Comparison of ENCODE assay signal across 19 mouse cellular contexts in the genomic region with DNA sequence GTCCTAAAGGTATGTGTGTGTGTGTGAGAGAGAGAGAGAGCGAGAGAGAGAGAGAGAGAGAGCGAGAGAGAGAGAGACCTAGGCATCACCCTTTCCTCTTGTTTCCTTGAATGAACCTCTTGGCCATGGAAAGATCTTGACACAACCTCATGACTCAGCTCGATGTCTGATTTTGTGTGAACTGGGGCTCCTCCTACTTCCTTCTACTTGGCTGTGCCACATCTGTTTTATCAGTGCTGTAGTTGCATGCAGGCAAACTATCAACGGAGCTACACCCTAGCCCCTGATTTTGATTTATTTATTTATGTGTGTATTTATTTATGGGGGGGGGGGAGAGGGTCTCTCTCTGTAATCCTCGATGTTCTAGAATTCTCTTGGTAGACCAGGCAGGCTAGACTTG. TPM values are rescaled to one million over a fixed set of nuclear protein-coding genes. Genes with fewer than 3 reads are reported as not detected.
DNase-seq lines count a peak whose midpoint lies in the region; ATAC-seq and TF ChIP-seq lines count a peak whose summit lies in the region.
"Had no signal": no experiment of that assay in that cellular context is flagged by ENCODE, and none has a peak within 500 bp of the region (broad histone marks: within the 10 kb centered on the region; RNA-seq: fewer than 3 reads in every experiment).

No protein-coding gene starts in this region.

- no peak for TF ChIP-seq CTCF in liver, adult 2 months (IDR thresholded peaks at IDR 0.05; ENCODE audit: low read depth, low read length)
- TF ChIP-seq CTCF in bone marrow, adult 2 months (IDR thresholded peaks at IDR 0.05; ENCODE audit: control insufficient read depth, insufficient read depth, low read length) = no peak
- no peak for TF ChIP-seq CTCF in small intestine, adult 2 months (IDR thresholded peaks at IDR 0.05; ENCODE audit: extremely low read depth, insufficient read length, insufficient replicate concordance, low read depth, low read length)

- intact Hi-C loops in gastrocnemius, postnatal 36 days (cut with DNase I) = no loop called here

- no peaks in the 10 kb centered on the region for H3K27me3 ChIP-seq in liver, adult 2 months (ENCODE audit: control insufficient read depth, insufficient read depth, low read length)
- peaks cover 35% of the 10 kb centered on the region for H3K27me3 ChIP-seq in liver, embryonic 12.5 days (replicated peaks)
- no peaks in the 10 kb centered on the region; the same call in 1 of the 2 replicates for H3K27me3 ChIP-seq in intestine, embryonic 16.5 days (replicated peaks; ENCODE audit: control insufficient read depth, insufficient read depth, low read length)
- no peaks in the 10 kb centered on the region; the same call in 1 of the 2 replicates for H3K27me3 ChIP-seq in small intestine, adult 2 months (ENCODE audit: control insufficient read depth, insufficient read depth, low read length)

- 62% methylated on average over 5 of the region's 5 CpGs for WGBS in liver, adult 2 months
- WGBS in liver, embryonic 12.5 days (ENCODE audit: insufficient replicate concordance) = 41% methylated on average over 5 of the region's 5 CpGs
- 39% methylated on average over 5 of the region's 5 CpGs for WGBS in bone marrow, adult 2 months
- WGBS in intestine, embryonic 16.5 days = 68% methylated on average over 5 of the region's 5 CpGs
- WGBS in small intestine, adult 2 months = 43% methylated on average over 5 of the region's 5 CpGs

- H3K9me3 ChIP-seq in liver, embryonic 12.5 days (replicated peaks) = no peaks in the 10 kb centered on the region
- H3K9me3 ChIP-seq in intestine, embryonic 16.5 days (ENCODE audit: control insufficient read depth, low read length) = no peaks in the 10 kb centered on the region; the same call in 1 of the 2 replicates
- H3K9me3 ChIP-seq: embryonic facial prominence, embryonic 13.5 days; forebrain, embryonic 10.5 days; heart, embryonic 12.5 days; limb, embryonic 13.5 days; midbrain, embryonic 15.5 days had no signal

- no peak overlapping the region for H3K9ac ChIP-seq in liver, adult 2 months (ENCODE audit: low read depth, low read length)
- H3K9ac ChIP-seq in liver, embryonic 12.5 days = no peak overlapping the region
- H3K9ac ChIP-seq in intestine, embryonic 16.5 days (ENCODE audit: low read depth, low read length) = no peak overlapping the region
- H3K9ac ChIP-seq: embryonic facial prominence, embryonic 13.5 days; heart, embryonic 12.5 days; limb, embryonic 13.5 days; midbrain, embryonic 15.5 days had no signal

- DNase-seq in liver, adult 2 months (ENCODE audit: extremely low read depth, low read depth, low spot score) = no peak
- no peak for DNase-seq in layer of hippocampus, adult 11-12 months (ENCODE audit: low spot score)
- no peak for DNase-seq in gastrocnemius, postnatal 36 days
- no peak for DNase-seq in cerebellum, adult 9-11 months
- DNase-seq: adrenal gland, postnatal 14 days; cerebellum, postnatal 36 days; gastrocnemius, postnatal 14 days; heart, postnatal 36 days; layer of hippocampus, adult 9-11 months; right cerebral cortex, postnatal 4 days had no signal

- TF ChIP-seq POLR2A in liver, adult 2 months (IDR thresholded peaks at IDR 0.05; ENCODE audit: extremely low read depth, insufficient read depth, low read length) = no peak
- TF ChIP-seq POLR2A in bone marrow, adult 2 months (IDR thresholded peaks at IDR 0.05; ENCODE audit: borderline replicate concordance, control insufficient read depth, low read depth, low read length) = no peak
- TF ChIP-seq POLR2A in small intestine, adult 2 months (IDR thresholded peaks at IDR 0.05; ENCODE audit: low read depth, low read length) = no peak

- H3K36me3 ChIP-seq in liver, adult 2 months (ENCODE audit: control insufficient read depth, insufficient read depth, low read length) = no peaks in the 10 kb centered on the region
- no peaks in the 10 kb centered on the region for H3K36me3 ChIP-seq in liver, embryonic 12.5 days
- H3K36me3 ChIP-seq in intestine, embryonic 16.5 days (ENCODE audit: control insufficient read depth, insufficient read depth, low read length) = no peaks in the 10 kb centered on the region
- no peaks in the 10 kb centered on the region for H3K36me3 ChIP-seq in small intestine, adult 2 months (ENCODE audit: control insufficient read depth, insufficient read depth, low read length)
- H3K36me3 ChIP-seq: embryonic facial prominence, embryonic 13.5 days; forebrain, embryonic 10.5 days; heart, embryonic 12.5 days; limb, embryonic 13.5 days; midbrain, embryonic 15.5 days had no signal

- peaks cover 23% of the 10 kb centered on the region for H3K4me1 ChIP-seq in liver, adult 2 months (ENCODE audit: control insufficient read depth, insufficient read depth, low read length)
- peaks cover 31% of the 10 kb centered on the region for H3K4me1 ChIP-seq in liver, embryonic 12.5 days
- H3K4me1 ChIP-seq in bone marrow, adult 2 months (ENCODE audit: control insufficient read depth, insufficient read depth, low read length) = peaks cover 4% of the 10 kb centered on the region
- H3K4me1 ChIP-seq in intestine, embryonic 16.5 days (ENCODE audit: control insufficient read depth, insufficient read depth, low read length) = peaks cover 13% of the 10 kb centered on the region
- H3K4me1 ChIP-seq in small intestine, adult 2 months (ENCODE audit: control insufficient read depth, insufficient read depth, insufficient read length, low read length) = peaks cover 15% of the 10 kb centered on the region

- H3K4me2 ChIP-seq in liver, embryonic 12.5 days = no peak overlapping the region
- no peak overlapping the region for H3K4me2 ChIP-seq in intestine, embryonic 16.5 days (ENCODE audit: low read depth, low read length)
- H3K4me2 ChIP-seq: embryonic facial prominence, embryonic 13.5 days; heart, embryonic 12.5 days; limb, embryonic 13.5 days; midbrain, embryonic 15.5 days had no signal

- peak overlapping the region; percentile 62 for H3K27ac ChIP-seq in liver, adult 2 months (replicated peaks; ENCODE audit: insufficient read depth, low read depth, low read length)
- H3K27ac ChIP-seq in liver, embryonic 12.5 days = no peak overlapping the region
- peak overlapping the region; percentile 48; the same call in 1 of the 2 replicates for H3K27ac ChIP-seq in bone marrow, adult 2 months (ENCODE audit: control insufficient read depth, insufficient read depth, low read depth, low read length, poor library complexity)
- H3K27ac ChIP-seq in intestine, embryonic 16.5 days (ENCODE audit: low read length) = peak overlapping the region; percentile 53; the same call in 1 of the 2 replicates
- H3K27ac ChIP-seq in small intestine, adult 2 months (ENCODE audit: insufficient read depth, low read depth, low read length) = peak overlapping the region; percentile 2; the same call in 1 of the 2 replicates
- H3K27ac ChIP-seq: embryonic facial prominence, embryonic 13.5 days; forebrain, embryonic 10.5 days; limb, embryonic 13.5 days; midbrain, embryonic 15.5 days had no signal

- H3K79me2 ChIP-seq in liver, adult 2 months (ENCODE audit: control insufficient read depth, insufficient read depth, low read length) = peaks cover 17% of the 10 kb centered on the region; the same call in 1 of the 2 replicates

- no peak overlapping the region for H3K4me3 ChIP-seq in liver, adult 2 months (ENCODE audit: insufficient read depth, low read depth, low read length)
- H3K4me3 ChIP-seq in liver, embryonic 12.5 days = no peak overlapping the region
- no peak overlapping the region for H3K4me3 ChIP-seq in bone marrow, adult 2 months (replicated peaks; ENCODE audit: control insufficient read depth, low read depth, low read length)
- no peak overlapping the region for H3K4me3 ChIP-seq in intestine, embryonic 16.5 days (ENCODE audit: low read length)
- no peak overlapping the region for H3K4me3 ChIP-seq in small intestine, adult 2 months (ENCODE audit: low read depth, low read length)
- H3K4me3 ChIP-seq: embryonic facial prominence, embryonic 13.5 days; forebrain, embryonic 10.5 days; heart, embryonic 12.5 days; limb, embryonic 13.5 days; midbrain, embryonic 15.5 days had no signal

- ATAC-seq in liver, embryonic 12.5 days = no peak
- ATAC-seq in intestine, embryonic 16.5 days = no peak
- ATAC-seq: midbrain, embryonic 15.5 days had no signal

RNA-seq across cellular contexts. Expression of gene Rab7, which starts 2.8 kb away (rescaled TPM):
- 69.7 and 80.9 TPM in 2 replicates for total RNA-seq in liver, adult 2 months (2014; rRNA removed)
- polyA plus RNA-seq in liver, adult 2 months (2012; rRNA removed) = 134 and 145 TPM in 2 replicates
- polyA plus RNA-seq in liver, embryonic 12.5 days (2016; fragmentation: Nextera tagmentation; extraction: Ambion mirVana) = 134 and 135 TPM in 2 replicates
- polyA plus RNA-seq in bone marrow, adult 2 months (2011; ENCODE audit: insufficient read depth, insufficient read length, low replicate concordance, missing spikeins) = 49.6 and 72.1 TPM in 2 replicates
- polyA plus RNA-seq in intestine, embryonic 16.5 days (2015; fragmentation: Nextera tagmentation; extraction: Ambion mirVana) = 286 and 289 TPM in 2 replicates
- polyA plus RNA-seq in small intestine, adult 2 months (2012; rRNA removed) = 43.8 and 78.5 TPM in 2 replicates
- 100 to 1,000 TPM; 301 to 338 TPM for total RNA-seq in gastrocnemius, postnatal 36 days (2021)

RNA-seq across cellular contexts. Expression of gene Rpn1, which starts 36.4 kb away (rescaled TPM):
- 124 and 153 TPM in 2 replicates for total RNA-seq in liver, adult 2 months (2014; rRNA removed)
- polyA plus RNA-seq in liver, adult 2 months (2012; rRNA removed) = 121 and 149 TPM in 2 replicates
- 241 and 253 TPM in 2 replicates for polyA plus RNA-seq in liver, embryonic 12.5 days (2016; fragmentation: Nextera tagmentation; extraction: Ambion mirVana)
- 32.1 and 38.7 TPM in 2 replicates for polyA plus RNA-seq in bone marrow, adult 2 months (2011; ENCODE audit: insufficient read depth, insufficient read length, low replicate concordance, missing spikeins)
- polyA plus RNA-seq in intestine, embryonic 16.5 days (2015; fragmentation: Nextera tagmentation; extraction: Ambion mirVana) = 453 and 462 TPM in 2 replicates
- polyA plus RNA-seq in small intestine, adult 2 months (2012; rRNA removed) = 90.9 and 104 TPM in 2 replicates
- total RNA-seq in gastrocnemius, postnatal 36 days (2021) = 10 to 100 TPM; 65.2 to 80.5 TPM
